Mouse (Mus musculus) limb, embryonic 11.5 days (tissue): ENCODE results near the gene Nrip3. TPM values are rescaled to one million over a fixed set of nuclear protein-coding genes. Genes with fewer than 3 reads are reported as not detected.
A peak's percentile ranks its signal among the peaks of the same experiment; 100 is the strongest.

Experiments
- ATAC-seq: fragments of 200-750 bp; cut with Nextera tagmentation; 2 replicates; pipeline ENCODE4 v1.8.0; 2017; ENCODE audit warnings: low read depth; ENCODE audit not compliant: insufficient number of reproducible peaks, low FRiP score, low TSS enrichment
- DNase-seq: peaks from one replicate; pipeline ENCODE4 v3.0.0-alpha.2; 2015; ENCODE audit warnings: low spot score
- H3K27ac ChIP-seq: fragments of 300-500 bp; sonication (generic); replicated peaks from 2 replicates; pipeline ENCODE4 v1.5.1; 2014; ENCODE audit warnings: low read depth, mild to moderate bottlenecking, low read length
- H3K27me3 ChIP-seq: fragments of 300-500 bp; sonication (generic); 2 replicates; pipeline ENCODE4 v1.6.1; 2014; ENCODE audit warnings: mild to moderate bottlenecking, low read length, mixed read lengths; ENCODE audit not compliant: control insufficient read depth, insufficient read depth
- H3K36me3 ChIP-seq: fragments of 300-500 bp; sonication (generic); 2 replicates; pipeline ENCODE4 v1.6.1; 2014; ENCODE audit warnings: mild to moderate bottlenecking, low read length, moderate library complexity, mixed read lengths; ENCODE audit not compliant: control insufficient read depth, insufficient read depth
- H3K4me1 ChIP-seq: fragments of 300-500 bp; sonication (generic); 2 replicates; pipeline ENCODE4 v1.6.1; 2014; ENCODE audit warnings: low read length, mixed read lengths; ENCODE audit not compliant: control insufficient read depth, insufficient read depth
- H3K4me2 ChIP-seq: fragments of 300-500 bp; sonication (generic); 2 replicates; pipeline ENCODE4 v1.6.1; 2014; ENCODE audit warnings: low read depth, mild to moderate bottlenecking, moderate library complexity; ENCODE audit not compliant: severe bottlenecking
- H3K4me3 ChIP-seq: fragments of 300-500 bp; sonication (generic); 2 replicates; pipeline ENCODE4 v1.5.1; 2014; ENCODE audit warnings: low read depth, low read length
- H3K9ac ChIP-seq: fragments of 300-500 bp; sonication (generic); 2 replicates; pipeline ENCODE4 v1.6.1; 2014; ENCODE audit warnings: mild to moderate bottlenecking, low read length
- H3K9me3 ChIP-seq: fragments of 300-500 bp; sonication (generic); 2 replicates; pipeline ENCODE4 v1.6.1; 2016; ENCODE audit warnings: low read length; ENCODE audit not compliant: control insufficient read depth
- WGBS: fragments of 180-500 bp; shearing (Covaris S2); extraction: QIAGEN DNeasy Blood & Tissue Kit; methylation state at CpG from one replicate; pipeline ENCODE4 v1.1.7; 2014; 5-methylcytosine and 5-hydroxymethylcytosine counted together
- polyA plus RNA-seq: library from polyadenylated mRNA; unstranded; fragments of >200 nt; fragmentation: Nextera tagmentation; extraction: Ambion mirVana; gene quantifications from 2 replicates; pipeline ENCODE4 v1.2.1, GENCODE M21; 2014

Gene Nrip3
- polyA plus RNA-seq, 1 experiment from 2014 or later = 0.20 TPM

DNA sequence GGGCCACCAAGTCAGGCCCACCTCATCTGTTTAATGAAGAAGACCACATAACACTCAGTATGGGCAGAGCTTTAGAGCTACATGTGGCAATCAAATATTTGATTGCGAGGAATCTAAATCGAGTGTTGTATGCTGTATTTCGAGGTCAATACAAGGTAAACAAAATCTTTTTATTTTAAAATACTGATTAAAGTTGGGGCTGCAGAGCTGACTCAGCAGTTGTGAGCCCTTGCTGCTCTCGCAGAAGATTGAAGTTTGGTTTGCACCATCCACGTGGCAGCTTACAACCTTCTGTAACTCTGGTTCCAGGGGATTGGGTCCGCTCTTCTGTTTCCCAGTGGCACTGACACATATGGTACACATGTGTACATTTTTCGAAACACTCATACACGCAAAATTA is 27.8 kb downstream of the Nrip3 start:
- WGBS = 90% methylated on average over 8 of the region's 8 CpGs
- no peaks in the 10 kb centered on the region for H3K27me3 ChIP-seq
- DNase-seq (no peak), ATAC-seq (no peak)
- no peaks in the 10 kb centered on the region for H3K36me3 ChIP-seq
- no peaks in the 10 kb centered on the region for H3K9me3 ChIP-seq
- no peak overlapping the region for H3K27ac ChIP-seq
- H3K4me2 ChIP-seq = no peak overlapping the region
- H3K4me3 ChIP-seq = no peak overlapping the region
- H3K9ac ChIP-seq = no peak overlapping the region
- 0 out of 2 replicates have a peak, but pooled peaks cover 3% of the 10 kb centered on the region for H3K4me1 ChIP-seq

DNA sequence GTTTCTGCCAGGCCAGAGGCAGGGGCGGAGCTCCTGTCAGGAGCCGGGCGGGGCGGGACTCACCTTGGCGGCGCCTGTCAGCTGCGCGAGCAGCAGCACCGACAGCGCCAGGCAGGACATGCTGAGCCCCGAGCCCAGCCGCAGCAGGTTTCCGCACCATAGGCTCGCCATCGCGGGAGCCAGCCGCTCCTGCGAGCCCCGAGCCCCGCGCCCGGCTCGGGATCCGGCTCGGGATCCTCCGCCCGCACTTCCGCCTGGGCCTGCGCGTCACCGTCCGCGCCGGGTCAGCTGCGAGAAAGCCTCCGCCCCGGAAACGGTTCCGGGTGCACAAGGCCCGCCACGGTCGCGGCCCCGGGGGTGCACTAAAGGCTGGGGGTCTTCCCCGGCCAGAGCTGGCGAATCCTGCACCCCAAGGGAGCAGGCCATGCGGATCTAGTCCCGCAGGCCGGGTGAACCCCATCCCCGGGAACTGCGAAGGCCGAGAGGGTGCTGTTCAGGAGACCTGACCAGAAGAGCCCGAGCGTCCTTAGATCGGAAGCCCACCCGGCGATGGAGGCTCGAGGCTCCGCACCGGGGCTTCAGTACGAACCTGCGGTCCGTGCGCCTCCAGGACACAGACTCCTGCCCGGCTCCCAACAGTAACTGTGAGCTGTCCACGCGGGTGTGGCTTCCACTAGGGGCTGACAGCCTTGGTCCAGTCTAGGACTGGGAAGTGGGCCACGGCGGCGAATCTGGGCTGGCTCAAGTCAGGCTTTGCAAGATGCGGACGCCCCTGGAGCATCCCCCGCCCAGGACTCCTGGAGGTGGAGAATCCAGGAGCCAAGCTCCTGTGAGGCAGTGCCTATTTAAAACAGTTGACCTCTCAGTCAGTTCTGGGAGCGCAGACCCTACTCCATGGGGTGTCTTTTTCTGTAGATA is 29.6 kb downstream of the Nrip3 start, which contains the start of gene Tmem9b:
Tmem9b (minus strand) TSS at position 868 of the 918 bp plus-strand sequence.
- H3K4me3 ChIP-seq = peak within 1 kb of the TSS; percentile 84
- no peaks in the 10 kb centered on the region for H3K36me3 ChIP-seq
- H3K27me3 ChIP-seq = no peaks in the 10 kb centered on the region
- peak within 1 kb of the TSS; percentile 88 for H3K9ac ChIP-seq
- H3K9me3 ChIP-seq = no peaks in the 10 kb centered on the region
- DNase-seq (peak; percentile 81), ATAC-seq (peak; percentile 85)
- H3K4me1 ChIP-seq = 0 out of 2 replicates have a peak, but pooled peaks cover 3% of the 10 kb centered on the region
- H3K4me2 ChIP-seq = peak within 1 kb of the TSS; percentile 96
- WGBS = under 1% methylated on average over 74 of the region's 74 CpGs
- peak within 1 kb of the TSS; percentile 26; the same call in 1 of the 2 replicates for H3K27ac ChIP-seq

DNA sequence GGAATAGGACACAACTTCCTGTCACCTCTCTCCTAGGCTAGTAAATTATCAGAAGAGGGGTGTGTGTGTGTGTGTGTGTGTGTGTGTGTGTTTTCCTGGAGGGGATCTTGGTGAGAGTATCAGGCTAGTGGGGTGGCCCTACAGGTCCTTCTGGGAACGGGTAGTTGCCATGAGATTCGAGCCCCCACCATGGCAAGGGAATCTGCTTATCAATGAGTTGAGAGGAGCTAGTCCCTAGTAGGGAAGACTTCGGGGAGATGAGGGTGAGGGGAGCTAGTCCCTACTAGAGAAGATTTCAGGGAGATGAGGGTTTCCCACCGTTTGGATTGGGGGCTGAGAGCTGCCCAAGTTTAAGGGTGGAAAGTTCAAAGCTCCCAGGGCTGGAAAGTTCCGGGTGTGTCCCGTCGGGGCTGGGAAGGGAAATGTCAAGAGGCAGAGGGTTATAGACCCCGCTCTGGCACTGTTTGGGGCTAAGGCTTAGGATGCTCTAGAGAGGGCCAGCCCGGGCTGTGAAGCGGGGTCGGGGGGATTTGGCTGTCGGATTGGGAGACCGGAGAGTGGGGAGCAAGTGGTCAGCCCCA is 30.3 kb downstream of the Nrip3 start:
- Histone ChIP-seq H3K9me3 (no peaks in the 10 kb centered on the region), H3K27me3 (no peaks in the 10 kb centered on the region), H3K4me1 (0 out of 2 replicates have a peak, but pooled peaks cover 3% of the 10 kb centered on the region), H3K36me3 (no peaks in the 10 kb centered on the region), H3K27ac (no peak overlapping the region), H3K4me2 (peak overlapping the region; percentile 96), H3K4me3 (peak overlapping the region; percentile 84), H3K9ac (peak overlapping the region; percentile 88)
- ATAC-seq = no peak; the same call in 1 of the 2 replicates
- DNase-seq = no peak
- WGBS = 3% methylated on average over 13 of the region's 13 CpGs

- ATAC-seq = no peak
These were observed 34.1 kb downstream of the Nrip3 start for GRCm38 (mm10) chr7:109747747-109748146.

DNA sequence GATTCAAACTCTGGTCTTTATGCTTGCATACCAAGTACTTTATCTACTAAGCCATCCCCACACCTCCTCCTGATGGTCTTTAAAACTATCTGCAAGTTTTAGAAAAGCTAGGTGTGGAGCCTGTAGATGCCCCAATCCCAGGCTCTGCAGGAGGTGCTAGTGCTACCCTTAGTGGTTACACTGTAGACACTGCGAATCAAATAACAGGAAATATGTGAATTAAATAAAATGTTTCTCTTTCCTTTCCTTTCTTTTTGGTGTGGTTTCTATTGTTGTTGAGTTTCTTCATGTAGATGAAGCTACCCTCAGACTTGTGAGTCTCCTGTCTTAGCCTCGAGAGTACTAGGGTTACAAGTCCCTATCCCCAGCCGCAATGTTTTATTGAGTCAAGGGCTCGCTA is 40.1 kb downstream of the Nrip3 start:
- Histone ChIP-seq H3K4me2 (no peak overlapping the region), H3K27ac (no peak overlapping the region), H3K27me3 (no peaks in the 10 kb centered on the region), H3K4me1 (no peaks in the 10 kb centered on the region), H3K9me3 (no peaks in the 10 kb centered on the region), H3K4me3 (no peak overlapping the region), H3K36me3 (no peaks in the 10 kb centered on the region; the same call in 1 of the 2 replicates), H3K9ac (no peak overlapping the region)
- WGBS = 88% methylated on average over 4 of the region's 4 CpGs
- DNase-seq (no peak), ATAC-seq (no peak)

More at GRCm38 (mm10) chr7:109747747-109748146, 34.1 kb downstream of the Nrip3 start:
- H3K4me1 ChIP-seq = 0 out of 2 replicates have a peak, but pooled peaks cover 1% of the 10 kb centered on the region
- H3K27me3 ChIP-seq = no peaks in the 10 kb centered on the region
- H3K4me3 ChIP-seq = no peak overlapping the region
- no peak for DNase-seq
- H3K9ac ChIP-seq = no peak overlapping the region
- no peak overlapping the region for H3K27ac ChIP-seq
- WGBS = 69% methylated on average over 1 of the region's 1 CpGs
- H3K4me2 ChIP-seq = no peak overlapping the region
- no peaks in the 10 kb centered on the region for H3K9me3 ChIP-seq
- H3K36me3 ChIP-seq = no peaks in the 10 kb centered on the region; the same call in 1 of the 2 replicates

DNA sequence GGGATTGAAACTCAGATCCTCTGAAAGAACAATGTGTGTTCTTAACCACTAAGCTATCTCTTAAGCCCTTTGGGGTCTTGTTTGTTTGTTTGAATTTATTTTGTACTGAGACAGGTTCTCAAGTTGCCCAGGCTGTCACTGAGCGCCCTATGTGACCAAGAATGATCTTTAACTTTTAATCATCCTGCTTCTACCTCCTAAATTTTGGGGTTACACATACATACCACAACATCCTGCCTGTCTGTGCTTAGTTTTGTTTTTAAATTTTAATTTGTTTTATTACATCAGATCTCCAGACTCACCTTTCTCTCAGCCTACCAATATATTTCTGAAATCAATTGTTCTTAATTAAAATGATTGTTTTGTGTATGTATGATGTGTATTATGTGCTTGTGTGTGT is 40.8 kb downstream of the Nrip3 start:
- Histone ChIP-seq H3K9ac (no peak overlapping the region), H3K4me3 (no peak overlapping the region), H3K36me3 (no peaks in the 10 kb centered on the region; the same call in 1 of the 2 replicates), H3K4me2 (no peak overlapping the region), H3K27ac (no peak overlapping the region), H3K4me1 (no peaks in the 10 kb centered on the region), H3K9me3 (no peaks in the 10 kb centered on the region), H3K27me3 (no peaks in the 10 kb centered on the region)
- DNase-seq (no peak), ATAC-seq (no peak)
- WGBS = 93% methylated on average over 1 of the region's 1 CpGs

- ATAC-seq (no peak), DNase-seq (no peak)
- no peak overlapping the region for H3K9ac ChIP-seq
- no peaks in the 10 kb centered on the region; the same call in 1 of the 2 replicates for H3K36me3 ChIP-seq
- WGBS = 88% methylated on average over 5 of the region's 5 CpGs
- H3K4me2 ChIP-seq = no peak overlapping the region
- H3K27me3 ChIP-seq = no peaks in the 10 kb centered on the region
- H3K9me3 ChIP-seq = no peaks in the 10 kb centered on the region
- H3K4me3 ChIP-seq = no peak overlapping the region
- H3K27ac ChIP-seq = no peak overlapping the region
- no peaks in the 10 kb centered on the region for H3K4me1 ChIP-seq
These were observed 41.9 kb downstream of the Nrip3 start for GRCm38 (mm10) chr7:109739822-109740370.

GRCm38 (mm10) chr7:109734806-109735205 is 47.0 kb downstream of the Nrip3 start:
- no peak for DNase-seq
- Histone ChIP-seq H3K4me3 (no peak overlapping the region), H3K4me2 (no peak overlapping the region), H3K9ac (no peak overlapping the region), H3K27me3 (no peaks in the 10 kb centered on the region), H3K27ac (no peak overlapping the region), H3K9me3 (no peaks in the 10 kb centered on the region), H3K4me1 (no peaks in the 10 kb centered on the region), H3K36me3 (no peaks in the 10 kb centered on the region; the same call in 1 of the 2 replicates)
- no peak for ATAC-seq
- WGBS = 91% methylated on average over 4 of the region's 4 CpGs
